Mouse (Mus musculus): ENCODE data around the gene 2410131K14Rik.

DNA sequence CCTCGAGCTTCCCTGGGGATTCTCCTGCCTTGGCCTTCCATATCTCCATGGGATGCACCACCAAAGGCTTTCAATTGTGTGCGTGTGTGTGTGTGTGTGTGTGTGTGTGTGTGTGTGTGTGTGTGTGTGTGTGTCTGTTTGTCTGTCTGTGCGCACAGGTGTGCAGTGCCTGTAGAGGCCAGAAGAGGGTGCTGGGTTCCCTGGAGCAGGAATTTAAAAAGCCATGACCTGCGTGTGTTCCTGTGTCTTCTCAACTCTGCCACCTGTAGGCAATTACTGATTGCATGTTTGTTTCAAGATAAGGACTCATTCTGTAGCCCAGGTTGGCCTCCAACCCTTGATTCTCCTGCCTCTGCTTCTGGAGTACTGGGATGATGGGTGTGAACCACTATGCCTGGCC lies 46.4 kb downstream of the 2410131K14Rik start:
- TF ChIP-seq CTCF (IDR thresholded peaks at IDR 0.05; ENCODE audit: insufficient read depth, low read length) (no peak), POLR2A (IDR thresholded peaks at IDR 0.05; ENCODE audit: borderline replicate concordance, extremely low read depth, low read depth, low read length) (no peak)

Data from lung, adult 2 months (tissue).